Mouse (Mus musculus) frontal cortex, adult (tissue): ENCODE measurements around the gene Mga.
A peak's percentile ranks its signal among the peaks of the same experiment; 100 is the strongest.

Source experiments
- ATAC-seq: cut with Nextera tagmentation; 2 replicates; pipeline ENCODE4 v1.9.2; 2017; ENCODE audit warnings: mild to moderate bottlenecking, moderate library complexity, mixed read lengths; ENCODE audit not compliant: low TSS enrichment

Mga gene

DNA sequence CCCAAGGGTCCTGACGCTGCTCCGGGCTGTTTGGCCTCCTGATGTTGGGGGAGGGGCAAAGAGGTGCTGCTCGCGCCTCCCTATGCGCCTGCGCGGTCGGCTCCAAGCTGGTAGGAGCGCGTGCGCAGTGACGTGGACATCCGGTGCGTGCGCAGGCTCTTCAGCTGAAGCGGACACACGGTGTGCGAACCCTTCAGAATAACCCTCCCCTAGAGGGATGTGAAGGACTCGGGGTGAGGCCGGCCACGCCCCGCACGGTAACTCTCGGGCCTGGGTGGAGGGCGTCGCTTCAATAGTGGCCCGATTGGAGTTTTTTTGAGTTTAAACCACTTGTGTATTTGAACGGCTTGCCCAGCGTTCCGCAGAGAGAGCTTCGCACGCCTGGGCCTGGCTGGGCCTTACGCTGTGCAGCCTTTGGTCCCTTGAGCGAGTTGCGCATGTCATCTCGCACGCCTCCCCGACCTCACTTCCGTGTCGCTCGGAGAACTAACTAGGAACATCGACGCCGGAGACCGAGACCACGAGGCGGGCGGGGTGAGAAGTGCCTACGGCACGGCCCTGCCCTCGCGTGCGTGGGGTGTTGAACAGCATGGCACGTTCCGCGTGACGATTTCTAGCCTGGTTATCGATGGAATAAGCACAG lies at the start of gene Mga:
Mga (plus strand) TSS at position 139 of the 643 bp plus-strand sequence.
- peak; percentile 95 for ATAC-seq

- ATAC-seq, result 0 out of 2 replicates have a peak, but pooled peaks have one; percentile 69
Observed at GRCm38 (mm10) chr2:119853811-119854210, 43.2 kb upstream of the Mga start.

DNA sequence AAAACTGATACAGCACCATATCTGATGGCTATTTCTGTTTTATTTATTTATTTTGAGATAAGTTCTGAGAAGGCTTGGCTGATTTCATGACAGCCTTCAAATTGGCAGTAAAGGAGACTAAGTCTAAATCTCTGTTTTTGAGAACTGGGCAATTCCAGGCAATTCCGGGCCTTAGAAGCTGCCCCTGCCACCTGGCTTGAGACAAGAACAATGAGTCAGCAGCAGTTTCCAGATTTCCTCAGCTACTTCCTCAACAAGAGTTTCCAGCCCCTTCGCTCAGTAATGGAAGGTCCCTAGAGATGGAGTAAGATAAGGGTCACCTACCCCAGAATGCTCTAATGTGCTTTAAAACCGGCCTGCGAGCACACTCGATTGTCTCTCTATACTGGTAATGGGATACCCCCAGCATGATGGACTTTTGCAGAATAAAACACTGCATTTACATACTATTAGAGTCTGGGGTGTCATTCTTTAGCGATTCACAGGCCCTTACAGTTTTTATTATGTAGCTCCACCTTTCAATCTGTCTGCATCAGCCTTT lies 41.6 kb upstream of the Mga start:
- no peak for ATAC-seq

DNA sequence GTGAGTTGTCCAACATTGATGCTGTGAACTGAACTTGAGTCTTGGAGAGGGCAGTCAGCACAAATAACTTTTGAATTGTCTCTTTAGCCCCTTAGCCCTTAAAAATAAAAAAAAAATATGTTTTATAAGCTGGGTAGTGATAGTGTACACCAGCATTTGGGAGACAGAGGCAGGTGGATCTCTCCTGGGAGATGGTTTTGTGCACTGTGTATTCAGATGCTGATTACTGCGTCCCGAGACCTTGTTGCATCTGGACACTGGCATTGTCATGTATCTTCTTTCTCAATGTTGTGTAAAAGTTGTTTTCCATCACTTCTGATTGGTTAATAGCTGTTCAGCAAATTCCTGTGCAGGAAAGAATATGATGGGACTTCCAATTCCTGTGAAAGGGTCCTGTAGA lies 39.7 kb upstream of the Mga start:
- no peak for ATAC-seq

GRCm38 (mm10) chr2:119864484-119864883 lies 32.5 kb upstream of the Mga start:
- peak; percentile 87 for ATAC-seq

DNA sequence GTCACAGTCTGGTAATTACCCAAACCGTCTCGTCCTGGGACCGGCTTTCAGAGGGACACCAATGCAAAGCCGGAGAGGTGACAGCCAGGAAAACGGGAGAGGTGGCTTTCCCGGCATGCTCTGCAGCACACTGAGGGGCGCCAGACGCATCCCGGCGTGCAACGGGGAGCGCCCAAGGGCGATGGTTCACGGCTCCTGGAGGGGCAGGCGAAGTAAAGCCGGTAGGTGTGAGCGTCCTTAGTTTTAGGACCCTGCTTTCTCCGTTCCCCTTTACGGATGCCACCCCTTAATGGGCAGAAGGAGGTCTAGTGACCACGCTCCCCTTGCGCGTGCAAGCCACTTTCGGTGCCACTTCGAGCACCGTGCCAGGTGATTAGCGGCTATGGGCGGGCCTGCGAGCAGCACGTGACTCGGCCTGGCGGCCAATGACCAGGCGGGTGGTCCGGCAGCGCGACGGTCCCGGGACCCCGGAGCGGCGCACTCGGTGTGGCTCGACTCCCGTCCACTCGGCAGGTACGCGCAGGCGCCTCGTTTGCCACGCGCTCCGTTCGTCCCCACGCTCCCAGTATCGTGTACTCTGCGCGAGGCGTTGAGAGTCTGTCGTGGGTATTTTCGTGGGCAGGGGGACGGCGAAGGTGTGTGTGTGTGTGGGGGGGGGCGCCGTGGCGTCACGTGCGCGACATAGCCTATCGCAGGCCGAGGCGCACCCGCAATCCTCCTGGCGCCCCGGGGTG lies 24.5 kb upstream of the Mga start:
- ATAC-seq, result peak; percentile 69

DNA sequence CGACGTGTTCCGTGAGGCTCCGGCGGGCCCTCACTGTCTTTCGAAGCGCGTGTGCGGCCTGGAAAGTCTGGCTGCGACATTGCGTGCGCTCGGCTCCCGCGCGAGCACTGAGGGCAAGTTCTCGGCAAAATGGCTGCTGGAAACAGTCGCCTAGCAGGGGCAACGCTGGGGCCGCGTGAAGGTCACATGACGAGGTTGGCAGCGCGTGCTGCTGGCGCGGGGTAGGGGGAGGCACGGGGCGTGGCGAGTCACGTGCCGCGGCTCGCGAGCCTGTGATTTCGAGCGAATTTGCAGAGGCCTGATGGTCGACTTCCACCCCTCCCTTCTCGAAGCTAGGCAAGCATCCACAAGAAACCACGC lies 23.9 kb upstream of the Mga start:
- ATAC-seq, result peak; percentile 66

GRCm38 (mm10) chr2:119875981-119876380 lies 21.0 kb upstream of the Mga start:
- no peak for ATAC-seq

DNA sequence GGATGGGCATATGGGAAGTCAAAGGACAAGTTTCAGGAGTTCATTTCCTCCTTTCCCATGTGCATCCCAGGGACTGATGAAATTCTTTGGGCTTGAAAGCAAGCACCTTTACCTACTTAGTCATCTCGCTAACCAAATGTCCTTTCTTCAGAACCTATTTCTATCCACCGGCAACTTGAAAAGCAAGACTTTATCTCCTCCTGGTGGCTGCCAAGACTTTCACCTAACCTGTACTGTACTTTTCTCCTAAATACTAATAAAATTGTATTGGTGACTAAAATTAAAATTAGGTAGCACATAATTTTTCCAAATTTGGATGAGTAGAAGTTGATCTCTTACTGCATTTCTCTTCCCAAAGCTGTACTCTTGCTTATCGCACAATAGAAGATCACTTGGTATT lies 9.8 kb upstream of the Mga start:
- ATAC-seq, result no peak

GRCm38 (mm10) chr2:119896553-119897089 lies 407 bp upstream of the Mga start:
- ATAC-seq, result no peak; the same call in 1 of the 2 replicates

DNA sequence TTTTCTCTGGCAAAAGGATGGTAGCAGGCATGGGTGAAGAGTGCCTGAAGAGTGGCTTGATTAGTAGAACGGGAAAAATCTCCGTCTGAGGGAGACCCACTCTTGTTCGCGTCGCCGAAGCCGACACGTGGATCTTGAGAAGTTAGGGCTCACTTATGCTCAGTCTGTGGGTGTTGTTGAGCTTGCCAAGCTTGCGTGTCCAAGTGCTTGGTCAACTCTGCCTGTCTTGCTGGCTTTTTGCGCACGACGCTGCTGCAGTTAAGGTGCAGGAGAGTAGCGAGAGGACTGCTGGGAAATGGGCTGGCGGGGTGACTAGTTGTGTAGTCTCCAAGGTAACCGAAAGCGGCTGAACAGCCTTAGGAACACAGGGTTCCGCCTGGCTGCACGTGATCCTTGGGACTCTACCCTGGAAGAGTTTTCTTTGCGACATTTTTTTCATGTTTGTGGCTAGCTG lies 1.1 kb downstream of the Mga start:
- peak; percentile 60; the same call in 1 of the 2 replicates for ATAC-seq

- no peak for ATAC-seq
Observed at GRCm38 (mm10) chr2:119916007-119916406, 19.0 kb downstream of the Mga start.

DNA sequence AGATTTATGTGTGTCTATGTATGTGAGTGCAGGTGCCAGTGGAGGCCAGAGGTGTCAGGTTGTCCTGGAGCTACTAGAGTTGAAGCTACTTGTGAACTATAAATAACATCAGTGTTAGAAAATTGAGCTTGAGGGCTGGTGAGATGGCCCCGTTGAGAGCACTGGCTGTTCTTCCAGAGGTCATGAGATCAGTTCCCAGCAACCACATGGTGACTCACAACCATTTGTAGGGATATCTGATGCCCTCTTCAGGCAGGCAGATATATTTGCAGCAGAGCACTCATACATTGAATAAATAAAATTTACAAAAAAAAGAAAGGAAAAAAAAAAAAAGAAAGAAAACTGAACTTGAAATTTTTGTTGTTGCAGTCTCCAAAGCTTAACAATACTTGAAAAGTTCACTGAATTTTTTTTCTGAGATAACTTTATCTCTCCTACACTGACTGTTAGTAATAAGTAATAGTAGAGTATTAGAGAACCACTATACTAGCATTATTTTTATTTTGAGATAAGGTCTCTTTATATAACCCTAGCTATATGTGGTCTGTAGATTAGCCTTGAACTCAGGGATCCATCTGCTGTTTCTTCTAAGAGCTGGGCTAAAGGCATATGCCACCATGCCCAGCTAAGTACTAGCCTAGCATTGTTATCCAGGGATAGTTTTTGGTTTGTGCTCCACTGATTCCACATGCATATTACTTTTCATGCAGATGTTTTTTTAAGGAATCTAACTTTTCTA lies 20.8 kb downstream of the Mga start:
- no peak for ATAC-seq

DNA sequence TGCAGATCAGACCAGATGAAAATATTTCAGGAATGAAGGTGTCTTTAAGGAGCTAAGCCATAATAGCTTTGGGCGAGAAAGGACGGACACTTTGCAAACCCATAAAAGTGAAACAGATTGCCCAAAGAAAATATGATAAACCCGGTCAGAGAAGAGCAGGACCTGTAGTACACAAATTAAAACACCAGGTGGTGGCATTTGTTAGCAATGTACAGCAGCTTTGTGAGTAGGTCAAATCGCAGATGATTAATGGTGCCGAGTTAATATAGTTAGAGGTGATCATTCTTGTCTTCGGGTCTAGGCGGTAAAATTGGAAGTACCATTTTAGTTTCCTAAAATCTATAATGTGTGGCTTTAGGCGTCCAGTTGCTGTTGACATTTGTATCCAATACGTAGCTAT lies 73.5 kb downstream of the Mga start:
- ATAC-seq, result no peak

DNA sequence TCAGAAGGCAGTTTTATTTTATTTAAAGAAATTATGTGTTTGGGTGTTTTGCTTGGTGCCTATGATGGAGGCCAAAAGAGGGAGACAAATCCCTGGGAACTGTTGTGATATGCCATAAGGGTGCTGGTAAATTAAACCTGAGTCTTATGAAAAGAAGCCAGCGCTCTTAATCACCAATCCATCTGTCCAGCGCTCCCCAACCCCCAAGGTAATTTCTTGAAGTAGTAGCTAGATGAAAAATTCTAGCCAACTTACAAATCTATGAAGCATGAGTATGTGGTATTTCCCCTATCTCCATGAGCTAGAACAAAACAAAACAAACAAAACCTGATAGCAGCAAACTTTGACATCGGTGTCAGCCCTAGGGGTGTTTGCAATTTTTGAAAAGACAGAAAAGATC lies 74.3 kb downstream of the Mga start:
- ATAC-seq, result no peak

DNA sequence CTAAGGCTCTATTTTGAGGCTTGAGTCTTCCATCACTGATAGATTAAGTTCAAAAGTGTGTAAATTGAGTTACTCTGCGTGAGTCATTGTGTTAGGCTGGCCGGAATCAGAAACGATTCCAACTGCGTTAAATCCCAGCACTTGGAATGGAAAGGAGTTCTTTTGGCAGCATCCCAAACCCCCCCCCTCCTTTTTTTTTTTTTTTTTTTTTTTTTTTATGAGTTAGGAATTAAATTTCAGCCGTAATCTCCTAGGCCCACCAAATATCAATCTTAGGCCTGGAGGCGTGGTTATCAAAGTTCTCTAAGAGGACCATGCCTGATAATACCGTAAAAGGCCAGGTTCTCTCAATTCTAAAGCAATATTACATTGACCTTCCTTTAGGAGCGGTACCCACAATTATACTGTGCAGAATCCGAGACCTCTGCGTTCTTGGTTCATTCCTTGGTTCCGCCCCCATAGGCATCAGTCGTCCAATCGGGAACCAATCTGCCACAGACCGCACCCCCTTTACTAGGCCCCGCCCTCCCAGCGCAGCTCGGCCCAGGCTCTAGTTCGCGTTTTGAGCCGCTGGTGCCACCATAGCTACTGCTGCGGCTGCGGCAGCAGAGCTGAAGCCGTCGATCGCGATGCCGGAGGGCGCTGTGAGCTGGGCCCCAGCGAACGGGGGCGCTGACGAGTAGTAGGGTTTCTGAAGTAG lies 75.0 kb downstream of the Mga start:
- peak; percentile 92 for ATAC-seq

GRCm38 (mm10) chr2:119972537-119972879 lies 75.5 kb downstream of the Mga start, which contains the start of gene Mapkbp1:
TSS of gene Mapkbp1 (plus strand) at chr2:119972699.
- ATAC-seq, result no peak; the same call in 1 of the 2 replicates

- ATAC-seq, result peak; percentile 62
Observed at GRCm38 (mm10) chr2:119980343-119980986, 83.4 kb downstream of the Mga start.

DNA sequence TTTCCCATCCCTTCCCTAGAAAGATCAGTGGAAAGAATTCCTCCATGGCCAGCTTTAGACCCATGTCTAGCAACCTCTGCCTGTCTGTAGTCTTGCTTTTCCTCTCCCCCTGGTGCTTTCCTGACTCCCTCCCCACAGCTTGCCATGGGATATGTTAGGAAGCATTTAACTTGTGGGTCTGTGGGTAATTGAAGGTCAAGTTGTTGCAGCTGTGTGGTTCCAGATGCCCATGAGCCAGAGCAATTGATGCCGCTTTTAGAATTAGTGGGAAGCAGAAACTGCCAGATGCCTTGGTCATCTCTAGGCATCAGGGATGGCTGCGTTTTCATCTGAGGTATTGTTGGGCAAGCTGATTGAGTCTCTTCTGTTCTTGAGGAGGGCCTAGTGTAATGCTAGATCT lies 84.6 kb downstream of the Mga start:
- no peak for ATAC-seq

- no peak for ATAC-seq
Observed at GRCm38 (mm10) chr2:119985871-119986270, 88.8 kb downstream of the Mga start.

DNA sequence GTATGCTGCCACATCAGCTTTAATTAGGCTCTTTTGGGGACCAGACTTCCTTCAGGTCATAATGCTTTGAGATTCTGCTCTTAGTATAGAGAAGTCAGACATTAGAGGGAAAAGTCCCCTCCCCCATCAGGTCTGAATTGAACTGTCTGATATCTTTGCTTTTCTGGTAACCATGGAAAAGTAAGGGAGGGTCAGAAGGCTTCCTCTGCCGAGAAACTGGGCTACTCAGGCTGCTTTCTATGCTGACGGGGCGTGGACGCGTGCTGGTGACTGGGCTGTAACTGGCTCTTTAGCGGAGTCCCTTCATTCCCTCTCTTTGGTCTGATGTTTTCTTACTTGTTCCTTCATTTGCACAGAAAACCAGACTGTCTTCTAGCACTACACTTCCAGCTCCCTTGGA lies 89.3 kb downstream of the Mga start:
- no peak for ATAC-seq
